Mouse (Mus musculus): ENCODE measurements around the gene Tnks1bp1.

- TF ChIP-seq CTCF (IDR thresholded peaks at IDR 0.05; ENCODE audit: borderline replicate concordance, insufficient read depth, low read length) (no peak), POLR2A (IDR thresholded peaks at IDR 0.05; ENCODE audit: low read depth, low read length) (no peak)
Observed at GRCm38 (mm10) chr2:85034169-85034568, 13.7 kb upstream of the Tnks1bp1 start.
